Mouse (Mus musculus) heart, embryonic 15.5 days (tissue): Measurements from ENCODE around the gene Senp3. TPM values are rescaled to one million over a fixed set of nuclear protein-coding genes. Genes with fewer than 3 reads are reported as not detected.

Experiments
- ATAC-seq: fragments of 200-750 bp; cut with Nextera tagmentation; replicated peaks from 2 replicates; pipeline ENCODE4 v1.8.0; 2017; ENCODE audit warnings: low read depth, moderate TSS enrichment; ENCODE audit not compliant: insufficient number of reproducible peaks, insufficient read depth, low FRiP score
- H3K27ac ChIP-seq: fragments of 300-500 bp; sonication (generic); 2 replicates; pipeline ENCODE4 v1.5.1; 2015; ENCODE audit warnings: mild to moderate bottlenecking, inconsistent platforms
- H3K27me3 ChIP-seq: fragments of 300-500 bp; sonication (generic); 2 replicates; pipeline ENCODE4 v1.6.1; 2015; ENCODE audit warnings: inconsistent platforms
- H3K36me3 ChIP-seq: fragments of 300-500 bp; sonication (generic); 2 replicates; pipeline ENCODE4 v1.6.1; 2015; ENCODE audit warnings: mild to moderate bottlenecking, inconsistent platforms
- H3K4me1 ChIP-seq: fragments of 300-500 bp; sonication (generic); replicated peaks from 2 replicates; pipeline ENCODE4 v1.6.1; 2015; ENCODE audit warnings: inconsistent platforms
- H3K4me2 ChIP-seq: fragments of 300-500 bp; sonication (generic); 2 replicates; pipeline ENCODE4 v1.6.1; 2015; ENCODE audit warnings: inconsistent platforms, mild to moderate bottlenecking, moderate library complexity
- H3K4me3 ChIP-seq: fragments of 300-500 bp; sonication (generic); 2 replicates; pipeline ENCODE4 v1.5.1; 2015; ENCODE audit warnings: mild to moderate bottlenecking, inconsistent platforms
- H3K9ac ChIP-seq: fragments of 300-500 bp; sonication (generic); 2 replicates; pipeline ENCODE4 v1.6.1; 2015; ENCODE audit warnings: mild to moderate bottlenecking, inconsistent platforms
- H3K9me3 ChIP-seq: fragments of 300-500 bp; sonication (generic); replicated peaks from 2 replicates; pipeline ENCODE4 v1.6.1; 2016; ENCODE audit warnings: inconsistent platforms
- WGBS: fragments of 180-500 bp; shearing (Covaris S2); methylation state at CpG from one replicate; pipeline ENCODE4 v1.1.7; 2015; ENCODE audit warnings: mixed read lengths; 5-methylcytosine and 5-hydroxymethylcytosine counted together
- polyA plus RNA-seq: library from polyadenylated mRNA; unstranded; fragments of >200 nt; fragmentation: Nextera tagmentation; extraction: Ambion mirVana; gene quantifications from 2 replicates; pipeline ENCODE4 v1.2.1, GENCODE M21; 2015

Senp3 gene
- polyA plus RNA-seq, 1 experiment from 2014 or later: 47.1 TPM

GRCm38 (mm10) chr11:69714636-69715329 lies 32.9 kb upstream of the Senp3 start:
- no peak overlapping the region for H3K4me3 ChIP-seq
- no peak overlapping the region for H3K9ac ChIP-seq
- H3K4me1 ChIP-seq: peaks cover 6% of the 10 kb centered on the region
- ATAC-seq: no peak
- no peak overlapping the region for H3K27ac ChIP-seq
- no peaks in the 10 kb centered on the region for H3K9me3 ChIP-seq
- 66% methylated on average over 18 of the region's 18 CpGs for WGBS
- no peak overlapping the region for H3K4me2 ChIP-seq
- H3K27me3 ChIP-seq: no peaks in the 10 kb centered on the region
- no peaks in the 10 kb centered on the region for H3K36me3 ChIP-seq

GRCm38 (mm10) chr11:69712954-69713672 lies 31.2 kb upstream of the Senp3 start:
- 78% methylated on average over 20 of the region's 20 CpGs for WGBS
- H3K9me3 ChIP-seq: no peaks in the 10 kb centered on the region
- H3K4me1 ChIP-seq: peaks cover 6% of the 10 kb centered on the region
- ATAC-seq: no peak
- no peak overlapping the region for H3K4me2 ChIP-seq
- H3K27ac ChIP-seq: no peak overlapping the region
- H3K4me3 ChIP-seq: no peak overlapping the region
- no peaks in the 10 kb centered on the region for H3K36me3 ChIP-seq
- H3K9ac ChIP-seq: no peak overlapping the region
- H3K27me3 ChIP-seq: no peaks in the 10 kb centered on the region

GRCm38 (mm10) chr11:69711082-69711481 lies 29.2 kb upstream of the Senp3 start:
- no peaks in the 10 kb centered on the region for H3K9me3 ChIP-seq
- no peaks in the 10 kb centered on the region for H3K36me3 ChIP-seq
- WGBS: 65% methylated on average over 2 of the region's 2 CpGs
- no peaks in the 10 kb centered on the region for H3K27me3 ChIP-seq
- H3K9ac ChIP-seq: no peak overlapping the region
- ATAC-seq: no peak
- H3K4me1 ChIP-seq: peaks cover 8% of the 10 kb centered on the region
- H3K4me3 ChIP-seq: no peak overlapping the region
- H3K4me2 ChIP-seq: no peak overlapping the region
- no peak overlapping the region for H3K27ac ChIP-seq

DNA sequence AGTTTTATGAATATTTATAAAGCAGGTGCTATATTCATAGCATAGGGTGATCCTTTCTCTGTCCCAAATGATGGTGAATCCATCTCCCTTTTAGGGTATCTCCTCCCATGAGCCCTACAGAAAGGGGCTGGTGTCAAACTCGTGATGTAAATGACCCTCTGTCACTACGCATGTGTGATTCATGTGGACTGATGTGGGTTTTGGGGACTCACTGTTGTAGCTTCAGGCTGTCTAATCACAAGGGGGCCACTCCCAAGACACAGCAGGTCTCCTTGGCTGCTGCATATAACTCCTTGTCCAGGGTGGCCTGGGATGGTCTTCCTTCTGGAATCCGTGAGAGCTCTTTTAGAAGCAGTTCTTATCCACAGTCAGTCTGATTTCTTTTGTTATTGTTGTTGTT lies 28.6 kb upstream of the Senp3 start:
- ATAC-seq: no peak
- Histone ChIP-seq H3K4me2 (no peak overlapping the region), H3K9me3 (no peaks in the 10 kb centered on the region), H3K27me3 (no peaks in the 10 kb centered on the region), H3K9ac (no peak overlapping the region), H3K4me1 (peaks cover 4% of the 10 kb centered on the region; the same call in 1 of the 2 replicates), H3K36me3 (no peaks in the 10 kb centered on the region), H3K4me3 (no peak overlapping the region), H3K27ac (no peak overlapping the region)
- WGBS: 87% methylated on average over 3 of the region's 3 CpGs

DNA sequence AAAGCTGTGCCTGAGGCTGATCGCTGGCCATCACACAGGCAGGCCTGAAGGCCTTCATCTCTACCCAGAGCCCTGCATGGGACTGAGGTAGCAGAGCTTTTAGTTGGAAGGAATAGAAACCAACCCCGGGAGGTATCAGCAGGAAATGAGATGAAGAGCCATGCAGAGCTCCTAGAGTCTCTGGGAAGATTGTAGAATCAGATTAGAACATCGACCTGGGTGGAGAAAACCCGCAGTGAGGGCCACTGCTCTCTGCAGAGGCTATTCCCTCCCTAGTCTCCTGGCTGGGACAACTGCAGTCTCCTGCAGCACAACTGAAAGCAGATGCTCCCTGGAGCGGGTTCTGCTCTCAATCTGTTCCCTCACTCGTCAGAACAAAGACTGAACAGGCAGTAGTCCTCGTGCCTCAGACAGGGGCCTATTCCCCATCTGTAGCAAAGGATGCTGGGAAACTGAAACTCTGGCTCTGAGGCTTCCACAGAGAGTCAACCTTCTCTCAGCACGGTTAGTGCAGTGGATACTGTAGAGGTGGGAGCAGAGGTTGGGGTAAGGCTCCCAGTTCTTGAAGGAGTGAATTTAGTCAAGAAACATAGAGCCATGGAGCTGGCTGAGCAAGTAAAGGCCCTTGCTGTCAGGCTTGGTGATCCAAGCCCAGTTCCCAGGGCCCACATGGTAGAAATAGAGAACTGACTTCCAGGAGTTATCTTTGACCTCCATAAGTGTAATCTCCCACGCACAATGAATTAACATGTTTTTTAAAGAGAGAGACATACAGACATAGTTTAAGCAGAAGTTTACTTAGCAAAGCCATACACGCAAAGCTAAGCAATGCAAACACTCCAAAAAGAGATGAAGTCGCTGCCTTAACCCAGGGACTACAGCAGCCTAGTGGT lies 27.9 kb upstream of the Senp3 start:
- Histone ChIP-seq H3K9ac (no peak overlapping the region), H3K4me3 (no peak overlapping the region), H3K4me1 (0 out of 2 replicates have a peak, but pooled peaks cover 4% of the 10 kb centered on the region), H3K27me3 (no peaks in the 10 kb centered on the region), H3K9me3 (no peaks in the 10 kb centered on the region), H3K36me3 (no peaks in the 10 kb centered on the region), H3K4me2 (no peak overlapping the region), H3K27ac (no peak overlapping the region)
- 44% methylated on average over 11 of the region's 11 CpGs for WGBS
- no peak for ATAC-seq

DNA sequence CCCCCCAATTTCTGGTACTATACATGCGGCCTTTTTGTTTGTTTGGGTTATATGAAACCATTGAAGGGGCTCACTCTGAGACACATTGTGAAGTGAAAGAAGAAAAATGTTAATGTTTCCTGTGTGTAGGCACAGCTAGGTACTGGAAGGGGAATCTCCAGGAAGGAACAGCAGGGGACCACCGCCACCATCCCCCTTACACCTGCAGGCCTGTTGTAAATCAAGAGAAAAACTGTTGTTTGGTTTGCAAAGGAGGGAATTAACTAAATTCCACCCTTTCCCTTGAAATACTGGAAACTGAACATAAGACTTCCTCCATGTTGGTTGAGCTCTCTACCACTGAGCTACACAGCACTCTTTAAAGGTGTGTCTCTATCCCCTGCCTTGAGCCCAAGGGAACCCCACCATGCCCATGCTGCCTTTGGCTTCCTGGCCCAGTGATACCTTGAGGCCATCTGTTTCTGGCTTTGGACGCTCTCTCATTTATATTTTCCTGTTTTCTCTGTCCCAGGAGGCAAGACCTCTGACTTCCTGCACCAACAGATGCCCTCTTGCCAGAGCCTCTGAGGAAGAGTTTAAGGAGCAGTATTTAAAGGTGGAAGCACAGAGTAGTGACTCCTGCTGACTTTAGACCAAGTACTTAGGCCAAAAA lies 26.9 kb upstream of the Senp3 start:
- no peak overlapping the region for H3K4me3 ChIP-seq
- no peaks in the 10 kb centered on the region for H3K36me3 ChIP-seq
- H3K27ac ChIP-seq: no peak overlapping the region
- H3K9me3 ChIP-seq: no peaks in the 10 kb centered on the region
- no peaks in the 10 kb centered on the region for H3K27me3 ChIP-seq
- no peak for ATAC-seq
- H3K9ac ChIP-seq: no peak overlapping the region
- 78% methylated on average over 3 of the region's 3 CpGs for WGBS
- no peak overlapping the region for H3K4me2 ChIP-seq
- H3K4me1 ChIP-seq: 0 out of 2 replicates have a peak, but pooled peaks cover 4% of the 10 kb centered on the region

- 82% methylated on average over 4 of the region's 4 CpGs for WGBS
- ATAC-seq: no peak
- Histone ChIP-seq H3K4me1 (0 out of 2 replicates have a peak, but pooled peaks cover 4% of the 10 kb centered on the region), H3K9me3 (no peaks in the 10 kb centered on the region), H3K27ac (no peak overlapping the region), H3K4me3 (no peak overlapping the region), H3K27me3 (no peaks in the 10 kb centered on the region), H3K36me3 (no peaks in the 10 kb centered on the region), H3K9ac (no peak overlapping the region), H3K4me2 (no peak overlapping the region)
Measured at GRCm38 (mm10) chr11:69707873-69708381, 26.0 kb upstream of the Senp3 start.

- H3K4me2 ChIP-seq: no peak overlapping the region
- ATAC-seq: no peak
- no peak overlapping the region for H3K9ac ChIP-seq
- H3K27ac ChIP-seq: no peak overlapping the region
- H3K27me3 ChIP-seq: no peaks in the 10 kb centered on the region
- H3K4me1 ChIP-seq: 0 out of 2 replicates have a peak, but pooled peaks cover 4% of the 10 kb centered on the region
- 92% methylated on average over 4 of the region's 4 CpGs for WGBS
- H3K36me3 ChIP-seq: no peaks in the 10 kb centered on the region
- no peak overlapping the region for H3K4me3 ChIP-seq
- no peaks in the 10 kb centered on the region for H3K9me3 ChIP-seq
Measured at GRCm38 (mm10) chr11:69707480-69707847, 25.6 kb upstream of the Senp3 start.

DNA sequence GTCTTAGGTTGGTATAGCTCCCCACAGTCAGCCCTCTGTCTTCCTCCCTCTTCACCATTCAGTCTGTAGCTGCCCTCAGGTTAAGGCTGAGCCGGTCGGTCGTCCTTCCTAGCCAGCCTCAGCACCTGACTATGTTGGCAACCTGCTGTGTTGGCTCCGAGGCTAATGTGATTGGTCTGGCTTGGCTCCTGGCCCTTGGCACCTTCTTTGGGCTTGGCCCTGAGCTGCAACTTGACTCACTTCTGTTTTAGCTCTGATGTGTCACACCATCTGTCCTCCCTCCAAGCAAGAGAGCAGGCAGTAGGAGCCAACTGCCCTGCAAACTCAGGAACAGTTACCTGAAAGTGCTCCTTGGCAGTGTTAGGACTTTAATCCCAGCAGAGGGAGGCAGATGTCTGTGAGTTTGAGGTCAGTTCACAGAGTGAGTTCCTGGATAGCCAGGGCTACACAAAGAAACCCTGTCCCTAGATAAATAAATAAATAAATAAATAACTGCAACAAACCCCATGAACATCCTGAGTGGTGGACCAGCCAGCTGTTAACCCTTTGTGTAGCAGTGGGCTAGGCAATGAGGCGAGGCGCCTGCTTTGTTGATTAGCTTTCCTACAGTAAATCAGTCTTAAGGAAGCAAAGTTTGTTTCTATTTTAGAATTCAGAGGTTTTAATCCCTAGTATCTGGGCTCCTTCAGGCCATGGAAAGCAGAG lies 25.0 kb upstream of the Senp3 start:
- WGBS: 46% methylated on average over 6 of the region's 6 CpGs
- Histone ChIP-seq H3K27me3 (no peaks in the 10 kb centered on the region), H3K4me1 (0 out of 2 replicates have a peak, but pooled peaks cover 4% of the 10 kb centered on the region), H3K27ac (no peak overlapping the region), H3K4me2 (no peak overlapping the region), H3K9me3 (no peaks in the 10 kb centered on the region), H3K4me3 (no peak overlapping the region), H3K9ac (no peak overlapping the region), H3K36me3 (no peaks in the 10 kb centered on the region)
- no peak for ATAC-seq

- H3K36me3 ChIP-seq: no peaks in the 10 kb centered on the region
- no peak overlapping the region for H3K4me2 ChIP-seq
- H3K9me3 ChIP-seq: no peaks in the 10 kb centered on the region
- no peak overlapping the region for H3K27ac ChIP-seq
- 43% methylated on average over 2 of the region's 2 CpGs for WGBS
- peaks cover 7% of the 10 kb centered on the region for H3K4me1 ChIP-seq
- no peak overlapping the region for H3K4me3 ChIP-seq
- no peak overlapping the region for H3K9ac ChIP-seq
- no peak for ATAC-seq
- H3K27me3 ChIP-seq: no peaks in the 10 kb centered on the region
Measured at GRCm38 (mm10) chr11:69704613-69705010, 22.7 kb upstream of the Senp3 start.
